ENCODE assay signal across 8 mouse cellular contexts in genomic region chr11:78535376-78536079, GRCm38 (mm10). TPM values are rescaled to one million over a fixed set of nuclear protein-coding genes. Genes with fewer than 3 reads are reported as not detected.
DNase-seq lines count a peak whose midpoint lies in the region; ATAC-seq and TF ChIP-seq lines count a peak whose summit lies in the region.

No protein-coding gene starts in this region.

- H3K4me2 ChIP-seq in heart, embryonic 15.5 days, result peak overlapping the region; percentile 72
- H3K4me2 ChIP-seq in kidney, postnatal 0 days (ENCODE audit: low read length), result peak overlapping the region; percentile 68

- no peak for DNase-seq in testis, postnatal 10 days (ENCODE audit: low spot score)
- peak; percentile 77 for DNase-seq in embryo, embryonic 10 days (ENCODE audit: low spot score)
- DNase-seq in kidney, postnatal 0 days (ENCODE audit: low spot score), result peak; percentile 89
- peak; percentile 56 for DNase-seq in mesoderm, embryonic 11.5 days (ENCODE audit: low read depth, low spot score)
- DNase-seq in c-Kit-positive CD71-positive TER-119-positive erythroid progenitor cells, embryonic 14.5 days (ENCODE audit: low spot score), result no peak
- no peak for DNase-seq in layer of hippocampus, adult 18-20 months (ENCODE audit: low spot score in 2 of 2)

- H3K27me3 ChIP-seq in testis, adult 2 months (ENCODE audit: control insufficient read depth, insufficient read depth, low read length), result no peaks in the 10 kb centered on the region
- no peaks in the 10 kb centered on the region for H3K27me3 ChIP-seq in heart, embryonic 15.5 days
- no peaks in the 10 kb centered on the region for H3K27me3 ChIP-seq in kidney, postnatal 0 days (ENCODE audit: insufficient read depth, low read length)

- H3K9me3 ChIP-seq in heart, embryonic 15.5 days (replicated peaks), result no peaks in the 10 kb centered on the region
- H3K9me3 ChIP-seq in kidney, postnatal 0 days (replicated peaks; ENCODE audit: low read length), result no peaks in the 10 kb centered on the region

- under 1% methylated on average over 23 of the region's 23 CpGs for WGBS in heart, embryonic 15.5 days
- WGBS in kidney, postnatal 0 days, result under 1% methylated on average over 23 of the region's 23 CpGs

- TF ChIP-seq POLR2A in testis, adult 2 months (IDR thresholded peaks at IDR 0.05; ENCODE audit: control insufficient read depth, low read depth, low read length), result no peak

- H3K27ac ChIP-seq in testis, adult 2 months (ENCODE audit: control insufficient read depth, insufficient read depth, low read depth, low read length), result peak overlapping the region; percentile 55
- H3K27ac ChIP-seq in heart, embryonic 15.5 days, result peak overlapping the region; percentile 97
- H3K27ac ChIP-seq in kidney, postnatal 0 days, result peak overlapping the region; percentile 89

- peak; percentile 33 for ATAC-seq in heart, embryonic 15.5 days (replicated peaks; ENCODE audit: insufficient number of reproducible peaks, insufficient read depth, low FRiP score, low read depth)
- no peak for ATAC-seq in kidney, postnatal 0 days (replicated peaks; ENCODE audit: low FRiP score, low read depth)

- H3K4me3 ChIP-seq in testis, adult 2 months (ENCODE audit: control insufficient read depth, low read depth, low read length), result peak overlapping the region; percentile 100
- peak overlapping the region; percentile 94 for H3K4me3 ChIP-seq in heart, embryonic 15.5 days
- peak overlapping the region; percentile 68 for H3K4me3 ChIP-seq in kidney, postnatal 0 days (replicated peaks; ENCODE audit: low read depth, low read length)

- no peak for TF ChIP-seq CTCF in testis, adult 2 months (IDR thresholded peaks at IDR 0.05; ENCODE audit: control insufficient read depth, insufficient read depth, insufficient replicate concordance, low read depth, low read length)
- TF ChIP-seq CTCF in kidney, postnatal 0 days (IDR thresholded peaks at IDR 0.05; ENCODE audit: low read depth), result no peak

- peaks cover 2% of the 10 kb centered on the region for H3K4me1 ChIP-seq in testis, adult 2 months (ENCODE audit: control insufficient read depth, insufficient read depth, low read length)
- H3K4me1 ChIP-seq in heart, embryonic 15.5 days (replicated peaks), result peaks cover 30% of the 10 kb centered on the region
- peaks cover 15% of the 10 kb centered on the region for H3K4me1 ChIP-seq in kidney, postnatal 0 days (replicated peaks; ENCODE audit: insufficient read depth, low read length)

- H3K36me3 ChIP-seq in testis, adult 2 months (ENCODE audit: control insufficient read depth, insufficient read depth, low read length), result peaks cover 3% of the 10 kb centered on the region
- peaks cover 23% of the 10 kb centered on the region for H3K36me3 ChIP-seq in heart, embryonic 15.5 days
- 0 out of 2 replicates have a peak, but pooled peaks cover 3% of the 10 kb centered on the region for H3K36me3 ChIP-seq in kidney, postnatal 0 days (ENCODE audit: insufficient read depth, low read length)

- peak overlapping the region; percentile 88 for H3K9ac ChIP-seq in heart, embryonic 15.5 days
- peak overlapping the region; percentile 84 for H3K9ac ChIP-seq in kidney, postnatal 0 days (ENCODE audit: low read depth, low read length)

RNA-seq across cellular contexts. Expression of gene Tnfaip1, which starts 0.6 kb away (rescaled TPM):
- 9.8 and 10.0 TPM in 2 replicates for polyA plus RNA-seq in testis, adult 2 months (2012; rRNA removed)
- polyA plus RNA-seq in heart, embryonic 15.5 days (2015; fragmentation: Nextera tagmentation; extraction: Ambion mirVana), result 63.7 and 73.0 TPM in 2 replicates
- 59.8 and 66.5 TPM in 2 replicates for polyA plus RNA-seq in kidney, postnatal 0 days (2015; fragmentation: Nextera tagmentation; extraction: Ambion mirVana)
- total RNA-seq in layer of hippocampus, adult 18-20 months (2021), result 10 to 100 TPM; 29.1 to 29.8 TPM

RNA-seq across cellular contexts. Expression of gene Ift20, which starts 0.6 kb away (rescaled TPM):
- 62.1 and 64.8 TPM in 2 replicates for polyA plus RNA-seq in testis, adult 2 months (2012; rRNA removed)
- polyA plus RNA-seq in heart, embryonic 15.5 days (2015; fragmentation: Nextera tagmentation; extraction: Ambion mirVana), result 97.5 and 106 TPM in 2 replicates
- 185 and 187 TPM in 2 replicates for polyA plus RNA-seq in kidney, postnatal 0 days (2015; fragmentation: Nextera tagmentation; extraction: Ambion mirVana)
- 10 to 100 TPM; 73.8 to 78.2 TPM for total RNA-seq in layer of hippocampus, adult 18-20 months (2021)

RNA-seq across cellular contexts. Expression of gene Tmem97, which starts 15.0 kb away (rescaled TPM):
- 491 and 534 TPM in 2 replicates for polyA plus RNA-seq in testis, adult 2 months (2012; rRNA removed)
- 43.8 and 48.7 TPM in 2 replicates for polyA plus RNA-seq in heart, embryonic 15.5 days (2015; fragmentation: Nextera tagmentation; extraction: Ambion mirVana)
- polyA plus RNA-seq in kidney, postnatal 0 days (2015; fragmentation: Nextera tagmentation; extraction: Ambion mirVana), result 61.0 and 65.8 TPM in 2 replicates
- 10 to 100 TPM; 11.7 to 14.6 TPM for total RNA-seq in layer of hippocampus, adult 18-20 months (2021)

RNA-seq across cellular contexts. Expression of gene Poldip2, which starts 23.5 kb away (rescaled TPM):
- 111 and 129 TPM in 2 replicates for polyA plus RNA-seq in testis, adult 2 months (2012; rRNA removed)
- 157 and 162 TPM in 2 replicates for polyA plus RNA-seq in heart, embryonic 15.5 days (2015; fragmentation: Nextera tagmentation; extraction: Ambion mirVana)
- polyA plus RNA-seq in kidney, postnatal 0 days (2015; fragmentation: Nextera tagmentation; extraction: Ambion mirVana), result 173 and 191 TPM in 2 replicates
- 100 to 1,000 TPM; 118 to 119 TPM for total RNA-seq in layer of hippocampus, adult 18-20 months (2021)

RNA-seq across cellular contexts. Expression of gene Tmem199, which starts 23.6 kb away (rescaled TPM):
- 16.0 and 19.2 TPM in 2 replicates for polyA plus RNA-seq in testis, adult 2 months (2012; rRNA removed)
- 36.3 and 37.8 TPM in 2 replicates for polyA plus RNA-seq in heart, embryonic 15.5 days (2015; fragmentation: Nextera tagmentation; extraction: Ambion mirVana)
- polyA plus RNA-seq in kidney, postnatal 0 days (2015; fragmentation: Nextera tagmentation; extraction: Ambion mirVana), result 56.0 and 58.9 TPM in 2 replicates
- total RNA-seq in layer of hippocampus, adult 18-20 months (2021), result 10 to 100 TPM; 44.8 to 47.1 TPM

Comparison
In these comparisons a context has a peak if more than half of its experiments do, and no peak if none do; other contexts are left out.
1. DNase-seq: peak in embryo, embryonic 10 days (single experiment), kidney, postnatal 0 days (single experiment) and mesoderm, embryonic 11.5 days (single experiment); none in testis, postnatal 10 days (single experiment), c-Kit-positive CD71-positive TER-119-positive erythroid progenitor cells, embryonic 14.5 days (single experiment) and layer of hippocampus, adult 18-20 months (0 of 2).
2. Peak in every context shown above with its lines, with median percentiles within 50 percentile points of each other: H3K27ac ChIP-seq and H3K4me3 ChIP-seq.